Mouse (Mus musculus): ENCODE measurements around the gene Plxnb1. TPM values are rescaled to one million over a fixed set of nuclear protein-coding genes. Genes with fewer than 3 reads are reported as not detected.
"Not testable (repeated sequence)": the region's sequence is repeated elsewhere in the genome, so short reads cannot be mapped to it uniquely, and the experiment has no call there.

The Plxnb1 gene
- total RNA-seq, 4 experiments from 2014 or later, result 65.5 to 74.0 (median 67.1) TPM

DNA sequence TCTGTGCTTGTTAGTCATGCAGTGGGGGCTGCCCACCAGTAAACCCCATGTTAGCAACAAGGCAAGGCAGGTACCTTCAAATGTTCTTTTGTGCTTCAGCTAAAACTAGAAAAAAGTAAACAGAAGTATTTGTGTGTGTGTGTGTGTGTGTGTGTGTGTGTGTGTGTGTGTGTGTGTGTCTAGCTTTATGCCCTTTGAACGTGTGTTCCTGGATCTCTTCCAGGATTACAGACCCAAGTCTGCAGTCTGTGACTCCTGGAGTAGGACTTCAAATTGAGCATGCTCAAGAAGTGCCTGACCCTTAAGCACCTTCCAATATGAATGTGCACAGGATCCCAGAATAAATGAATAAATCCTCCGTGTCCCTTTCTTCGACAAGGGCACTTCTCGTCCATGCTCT, 31.9 kb downstream of the Plxnb1 start:
- no peak for DNase-seq (ENCODE audit: low spot score in 2 of 2)

DNA sequence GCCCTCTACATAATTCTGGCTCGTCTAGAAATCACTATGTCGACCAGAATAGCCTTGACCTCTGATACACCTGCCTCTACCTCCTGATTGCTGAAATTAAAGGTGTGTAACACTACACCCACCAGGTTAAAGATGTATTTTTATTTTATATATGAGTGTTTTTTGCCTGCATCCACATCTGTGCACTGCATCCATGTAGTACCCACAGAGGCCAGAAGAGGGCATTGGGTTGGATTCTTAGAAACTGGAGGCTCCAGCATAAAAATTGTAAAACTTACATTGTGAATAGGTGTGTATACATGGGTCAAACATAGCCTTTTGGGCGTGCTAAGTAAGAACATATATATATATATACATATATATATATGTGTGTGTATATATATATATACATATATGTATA, 33.0 kb downstream of the Plxnb1 start:
- DNase-seq (ENCODE audit: low spot score in 2 of 2), result no peak

DNA sequence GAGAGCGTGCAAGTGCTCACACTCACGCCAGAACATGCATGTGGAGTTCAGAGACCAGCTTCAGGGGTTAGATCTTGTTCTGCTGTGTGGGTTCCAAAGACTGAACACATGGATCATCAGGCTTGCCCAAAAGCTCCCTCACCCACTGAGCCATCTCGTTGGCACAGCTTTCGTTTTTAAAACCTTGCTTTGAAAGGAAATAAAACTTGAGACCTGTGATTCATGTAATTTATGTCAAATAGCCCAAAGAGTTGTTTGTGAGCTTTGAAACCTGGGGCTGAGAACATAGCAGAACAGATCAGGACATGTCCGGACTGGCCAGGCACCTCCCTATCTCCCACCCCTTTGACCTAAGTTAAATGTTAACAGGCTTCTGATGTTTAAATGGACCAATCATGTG, 34.9 kb downstream of the Plxnb1 start:
- DNase-seq (ENCODE audit: low spot score in 2 of 2), result no peak

DNA sequence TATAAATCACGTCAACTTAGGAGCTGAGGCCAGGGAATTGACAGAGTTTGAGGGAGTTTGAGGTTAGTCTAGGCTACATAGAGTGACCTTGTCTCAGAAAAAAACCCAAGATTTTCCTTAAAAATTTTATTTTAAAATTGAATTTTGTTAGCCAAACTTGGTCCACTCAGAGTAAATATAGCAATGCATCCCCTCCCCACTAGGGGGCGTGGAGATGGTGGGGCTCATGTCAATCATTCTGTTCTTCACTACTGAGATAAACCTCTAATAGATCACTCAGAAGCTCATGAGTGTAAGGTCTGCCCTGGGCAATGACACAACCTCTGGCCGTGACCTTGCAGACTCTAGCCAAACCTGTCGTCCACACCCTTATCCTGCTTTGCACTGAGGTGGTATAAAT, 45.2 kb downstream of the Plxnb1 start:
- DNase-seq (ENCODE audit: low spot score in 2 of 2), result not testable (repeated sequence)

DNA sequence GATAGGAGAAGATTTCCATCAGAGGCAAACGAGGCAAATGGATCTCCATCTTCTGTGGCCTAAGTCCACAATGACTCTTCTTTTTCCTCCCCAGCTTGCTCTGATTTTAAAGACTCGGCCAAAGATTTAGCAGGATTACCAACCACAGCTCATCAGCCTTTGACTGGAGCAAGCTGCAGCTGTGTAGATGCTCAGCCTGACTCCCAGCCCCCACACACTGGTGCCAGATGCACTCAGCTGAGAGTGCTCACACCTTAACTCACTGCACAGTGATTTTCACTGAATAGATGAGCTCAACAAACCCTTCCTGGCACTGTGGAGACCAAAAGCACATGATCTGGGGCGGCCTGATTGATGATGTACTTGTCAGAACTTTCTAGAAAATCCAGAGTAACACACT, 66.8 kb downstream of the Plxnb1 start, which contains the start of gene Fbxw21:
TSS of gene Fbxw21 (minus strand) at position 101 of the 400 bp plus-strand sequence.
- no peak for DNase-seq (ENCODE audit: low spot score in 2 of 2)

DNA sequence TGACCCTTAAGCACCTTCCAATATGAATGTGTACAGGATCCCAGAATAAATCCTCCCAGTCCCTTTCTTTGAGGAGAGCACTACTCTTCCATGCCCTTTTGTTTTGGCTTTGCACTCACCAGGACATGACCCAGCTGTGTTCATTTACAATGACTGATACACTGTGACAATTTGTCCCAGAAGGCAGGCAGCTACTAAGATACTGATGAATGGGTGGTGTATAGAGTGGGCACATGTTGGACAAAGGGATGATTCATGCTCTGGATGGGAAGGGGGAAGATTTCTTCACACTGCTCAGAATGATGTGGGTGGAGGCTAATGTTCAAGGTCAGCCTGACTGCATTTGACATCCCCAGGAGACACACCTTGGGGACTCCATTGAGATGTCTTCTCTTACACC, 72.1 kb downstream of the Plxnb1 start:
- no peak for DNase-seq (ENCODE audit: low spot score in 2 of 2)

Other genes starting within 250 kb of the Plxnb1 start
- gene Slc26a6, start 242.1 kb upstream of the Plxnb1 start, total RNA-seq (2022), result 10 to 100 TPM; 10.9 to 21.0 (median 16.6) TPM
- under 1 TPM in 2 of 4 experiments, not detected in 2; 0.37 to 0.61 TPM for gene Tmem89, start 180.8 kb upstream of the Plxnb1 start, total RNA-seq (2022)
- gene Uqcrc1, start 158.8 kb upstream of the Plxnb1 start, total RNA-seq (2022), result 100 to 1,000 TPM; 355 to 385 (median 380) TPM
- 1 to 10 TPM; 1.5 to 2.7 (median 2.1) TPM for gene Col7a1, start 141.8 kb upstream of the Plxnb1 start, total RNA-seq (2022)
- gene Ucn2, start 109.4 kb upstream of the Plxnb1 start, total RNA-seq (2022), result under 1 TPM in 2 of 4 experiments, not detected in 2; 0.33 to 0.53 TPM
- 10 to 100 TPM; 15.0 to 17.6 (median 15.2) TPM for gene Pfkfb4, start 103.6 kb upstream of the Plxnb1 start, total RNA-seq (2022)
- gene Shisa5, start 56.8 kb upstream of the Plxnb1 start, total RNA-seq (2022), result 10 to 100 TPM; 81.8 to 96.8 (median 91.6) TPM
- 10 to 100 TPM; 11.8 to 17.1 (median 14.0) TPM for gene Trex1, start 35.7 kb upstream of the Plxnb1 start, total RNA-seq (2022)
- gene Atrip, start 21.3 kb upstream of the Plxnb1 start, total RNA-seq (2022), result 10 to 100 TPM; 24.7 to 31.7 (median 27.3) TPM
- gene Ccdc51, start 12.9 kb upstream of the Plxnb1 start, total RNA-seq (2022), result 1 to 10 TPM; 6.8 to 8.0 (median 7.7) TPM
- gene Tma7, start 12.8 kb upstream of the Plxnb1 start, total RNA-seq (2022), result 100 to 1,000 TPM; 291 to 329 (median 323) TPM
- not detected for gene Fbxw21, start 66.7 kb downstream of the Plxnb1 start, total RNA-seq (2022)
- not detected for gene Fbxw13, start 100.6 kb downstream of the Plxnb1 start, total RNA-seq (2022)
- gene Fbxw20, start 139.4 kb downstream of the Plxnb1 start, total RNA-seq (2022), result not detected
- gene Fbxw14, start 192.3 kb downstream of the Plxnb1 start, total RNA-seq (2022), result not detected
- gene Fbxw28, start 244.3 kb downstream of the Plxnb1 start, total RNA-seq (2022), result not detected